Mouse (Mus musculus): Measurements from ENCODE around the gene R3hdml.
A peak's percentile ranks its signal among the peaks of the same experiment; 100 is the strongest.

R3hdml gene

DNA sequence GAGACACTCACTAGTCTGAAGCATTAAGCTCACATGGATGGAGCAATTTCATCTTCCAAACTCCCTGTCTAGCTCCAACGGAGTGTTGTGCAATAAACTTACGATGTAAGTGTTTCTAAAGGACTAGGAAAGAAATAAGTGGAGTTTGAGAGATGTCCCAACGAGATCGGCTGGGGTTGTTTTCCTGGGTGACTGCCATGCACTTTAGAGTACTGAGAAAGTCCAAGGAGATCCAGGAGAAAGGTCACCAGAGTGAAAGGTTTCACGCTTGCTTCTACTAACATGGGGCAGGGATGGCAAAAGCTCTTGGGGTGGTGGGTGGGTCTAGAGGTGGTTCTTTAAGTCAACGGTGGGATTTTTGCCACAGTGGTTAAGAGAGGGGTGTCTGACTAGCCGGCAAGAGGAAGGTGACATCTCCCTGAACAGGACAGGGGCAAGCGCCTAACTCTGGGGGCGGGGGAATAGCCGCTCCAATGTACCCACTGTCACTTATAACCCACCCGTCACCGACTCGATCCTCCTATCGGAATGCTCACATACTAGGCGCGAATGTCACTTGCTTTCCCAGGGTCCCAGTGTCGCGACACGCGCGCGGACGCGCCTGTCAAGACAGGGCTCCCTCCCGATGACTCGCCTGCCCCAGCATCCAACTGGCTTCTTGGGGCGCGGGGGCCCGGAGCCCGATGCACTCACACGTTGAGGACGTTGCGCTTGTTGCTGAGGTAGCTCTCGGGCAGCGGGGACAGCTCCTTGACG is 20.2 kb upstream of the R3hdml start:
- DNase-seq (ENCODE audit: low spot score in 2 of 2), result peak in 1 of 2 experiments; percentile 33

DNA sequence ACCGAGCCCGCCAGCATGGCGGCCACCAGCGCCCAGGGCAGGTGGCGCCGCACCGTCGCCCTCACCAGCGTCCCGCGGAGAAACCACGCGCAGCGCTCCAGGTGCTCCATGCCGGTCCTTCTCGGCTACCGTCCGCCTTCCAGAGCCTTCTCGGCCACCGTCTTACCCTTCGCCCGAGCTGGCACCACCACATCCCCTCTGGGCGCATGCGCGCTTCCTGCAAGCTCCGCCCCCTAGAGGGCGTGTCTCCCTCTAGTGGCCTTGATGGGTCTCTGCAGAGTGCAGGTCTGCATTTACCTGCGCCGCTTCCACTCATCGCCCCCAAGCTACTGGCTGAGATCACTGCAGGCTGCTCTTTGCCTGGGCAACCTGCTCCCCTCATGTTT is 19.7 kb upstream of the R3hdml start, which contains the start of gene Fitm2:
Fitm2 (minus strand) TSS at position 164 of the 386 bp plus-strand sequence.
- peak; percentile 91 to 97 for DNase-seq (ENCODE audit: low spot score in 2 of 2)

GRCm38 (mm10) chr2:163480191-163480825 is 11.8 kb upstream of the R3hdml start:
- DNase-seq (ENCODE audit: low spot score in 2 of 2), result no peak

DNA sequence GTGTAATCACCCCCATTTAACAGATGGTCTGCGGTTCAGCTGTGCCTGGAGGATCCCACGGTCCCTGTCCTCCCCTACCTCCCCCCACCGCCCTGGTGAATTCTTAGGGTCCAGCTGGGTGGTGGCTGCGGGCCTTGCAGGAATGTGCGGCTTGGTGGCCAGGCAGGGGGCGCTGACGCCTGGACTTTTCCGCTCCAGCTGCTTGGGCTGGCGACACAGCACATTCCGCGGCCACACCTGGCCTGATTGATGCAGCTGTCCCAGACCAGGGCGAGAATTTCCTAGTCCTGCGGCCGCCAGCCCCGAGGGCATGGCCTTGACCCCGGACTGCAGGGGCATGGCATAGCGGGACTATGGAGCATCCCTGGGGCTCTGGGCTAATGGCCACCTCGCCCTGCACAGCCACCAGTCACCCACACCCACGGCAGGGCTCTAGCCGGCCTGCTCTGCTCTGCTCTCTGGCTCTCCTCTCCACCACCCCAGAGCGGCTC is 10.5 kb upstream of the R3hdml start:
- DNase-seq (ENCODE audit: low spot score in 2 of 2), result no peak

- no peak for DNase-seq (ENCODE audit: low spot score in 2 of 2)
Measured at GRCm38 (mm10) chr2:163487360-163487759, 4.8 kb upstream of the R3hdml start.

DNA sequence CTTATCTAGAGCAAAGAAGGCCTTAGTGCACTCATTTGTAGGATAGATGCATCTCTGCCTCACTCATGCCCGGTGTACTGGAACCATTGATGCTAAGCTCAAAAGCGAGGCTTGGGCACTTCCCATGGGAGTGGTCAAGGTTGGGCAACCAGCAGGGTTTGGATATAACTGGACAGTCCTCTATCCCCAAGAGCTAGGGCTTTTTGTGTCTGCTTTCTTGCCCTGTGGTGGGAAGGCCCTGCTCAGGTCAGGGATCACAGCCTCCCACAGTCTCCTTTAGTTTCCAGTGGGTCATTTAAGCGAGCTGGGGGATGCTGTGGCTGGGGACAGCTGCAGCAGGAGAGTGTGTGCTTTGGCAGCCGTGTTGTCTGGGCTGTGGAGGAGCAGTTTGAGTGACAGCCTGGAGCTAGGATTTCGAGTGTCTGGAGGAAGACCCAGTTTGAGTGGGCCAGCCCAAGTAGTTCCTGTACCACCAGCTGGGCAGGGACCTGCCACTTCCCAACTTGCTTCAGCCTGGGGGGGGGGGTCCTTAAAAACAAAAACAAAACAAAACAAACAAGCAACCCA is 2.3 kb upstream of the R3hdml start:
- no peak for DNase-seq (ENCODE audit: low spot score in 2 of 2)

DNA sequence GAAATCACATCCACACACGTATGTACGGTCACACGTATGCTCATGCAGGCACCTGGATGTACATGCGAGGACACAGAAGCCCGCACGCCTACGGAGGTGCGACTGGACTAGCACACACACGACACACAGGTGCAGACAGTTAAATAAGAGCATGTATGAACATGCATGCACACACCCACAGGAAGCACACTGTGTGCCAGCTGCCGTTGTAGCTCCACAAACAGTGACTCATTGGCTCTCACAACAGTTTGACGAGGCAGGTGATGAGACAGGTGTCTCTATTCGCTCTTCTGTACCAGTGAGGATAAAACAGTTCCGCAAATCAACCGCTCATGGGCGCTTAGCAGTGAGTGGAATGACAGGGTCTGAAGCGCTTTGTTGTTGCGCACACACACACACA is 1.5 kb upstream of the R3hdml start:
- no peak for DNase-seq (ENCODE audit: low spot score in 2 of 2)

DNA sequence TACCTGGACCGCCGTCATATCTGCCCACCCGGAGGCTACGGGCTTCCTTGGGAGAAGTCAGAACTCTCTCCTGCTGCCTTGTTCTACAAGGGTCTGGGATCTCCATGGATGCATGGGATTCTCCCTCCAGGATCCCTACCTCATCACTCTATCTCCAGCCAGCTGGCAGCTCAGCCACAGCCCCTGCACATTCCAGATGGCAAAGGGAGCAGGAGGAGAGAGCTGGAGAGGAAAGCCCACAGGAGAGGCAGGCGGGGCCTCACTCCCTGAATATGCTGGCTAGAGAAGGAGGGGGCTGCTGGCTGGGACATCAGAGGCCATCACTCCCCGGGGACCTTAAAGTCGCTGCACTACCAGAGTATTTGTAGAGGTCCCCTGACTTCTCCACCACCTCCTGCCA is 767 bp upstream of the R3hdml start:
- DNase-seq (ENCODE audit: low spot score in 2 of 2), result peak in 1 of 2 experiments; percentile 13

DNA sequence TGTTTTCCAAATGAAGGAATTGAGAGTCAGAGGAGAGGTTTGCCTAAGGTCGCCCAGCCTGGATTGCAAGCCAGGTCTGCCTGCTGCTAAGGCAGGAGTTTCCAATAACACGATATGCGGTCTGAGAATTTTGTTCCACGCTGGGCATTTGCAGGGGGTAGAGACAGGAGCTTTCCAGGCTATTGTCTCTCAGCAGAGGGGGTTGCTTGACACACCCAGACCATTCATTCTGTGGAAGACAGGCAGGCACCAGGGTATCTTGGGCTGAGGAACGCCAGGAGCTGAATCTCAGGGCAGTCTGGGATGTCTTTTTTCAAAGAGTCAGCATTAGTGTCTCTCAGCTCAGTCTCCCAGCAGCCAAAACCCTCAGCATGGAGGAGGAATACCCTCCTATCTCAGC is 913 bp downstream of the R3hdml start:
- DNase-seq (ENCODE audit: low spot score in 2 of 2), result no peak

DNA sequence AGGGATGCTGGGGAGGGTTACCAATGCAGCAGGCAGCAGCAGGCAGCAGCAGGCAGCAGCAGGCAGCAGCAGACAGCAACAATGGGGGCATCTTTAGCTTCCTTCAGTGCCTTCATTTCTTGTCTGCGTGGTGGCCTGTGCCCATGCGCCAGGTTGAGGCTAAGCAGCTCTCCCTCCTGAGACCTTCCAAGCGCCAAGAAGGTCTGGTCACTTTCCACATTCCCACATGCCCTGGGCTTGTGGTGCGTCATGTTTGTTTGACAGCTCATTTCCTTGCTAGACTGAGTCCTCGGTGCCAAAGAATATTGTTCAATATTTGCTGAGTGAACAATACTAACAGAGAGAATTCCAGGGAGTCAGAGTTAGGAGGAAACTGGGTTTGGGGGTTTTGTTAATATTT is 1.9 kb downstream of the R3hdml start:
- peak in 1 of 2 experiments; percentile 16 for DNase-seq (ENCODE audit: low spot score in 2 of 2)

- DNase-seq (ENCODE audit: low spot score in 2 of 2), result no peak
Measured at GRCm38 (mm10) chr2:163494456-163494855, 2.3 kb downstream of the R3hdml start.

- DNase-seq (ENCODE audit: low spot score in 2 of 2), result peak in 1 of 2 experiments; percentile 18
Measured at GRCm38 (mm10) chr2:163502219-163502618, 10.1 kb downstream of the R3hdml start.

GRCm38 (mm10) chr2:163503191-163503590 is 11.1 kb downstream of the R3hdml start:
- no peak for DNase-seq (ENCODE audit: low spot score in 2 of 2)

DNA sequence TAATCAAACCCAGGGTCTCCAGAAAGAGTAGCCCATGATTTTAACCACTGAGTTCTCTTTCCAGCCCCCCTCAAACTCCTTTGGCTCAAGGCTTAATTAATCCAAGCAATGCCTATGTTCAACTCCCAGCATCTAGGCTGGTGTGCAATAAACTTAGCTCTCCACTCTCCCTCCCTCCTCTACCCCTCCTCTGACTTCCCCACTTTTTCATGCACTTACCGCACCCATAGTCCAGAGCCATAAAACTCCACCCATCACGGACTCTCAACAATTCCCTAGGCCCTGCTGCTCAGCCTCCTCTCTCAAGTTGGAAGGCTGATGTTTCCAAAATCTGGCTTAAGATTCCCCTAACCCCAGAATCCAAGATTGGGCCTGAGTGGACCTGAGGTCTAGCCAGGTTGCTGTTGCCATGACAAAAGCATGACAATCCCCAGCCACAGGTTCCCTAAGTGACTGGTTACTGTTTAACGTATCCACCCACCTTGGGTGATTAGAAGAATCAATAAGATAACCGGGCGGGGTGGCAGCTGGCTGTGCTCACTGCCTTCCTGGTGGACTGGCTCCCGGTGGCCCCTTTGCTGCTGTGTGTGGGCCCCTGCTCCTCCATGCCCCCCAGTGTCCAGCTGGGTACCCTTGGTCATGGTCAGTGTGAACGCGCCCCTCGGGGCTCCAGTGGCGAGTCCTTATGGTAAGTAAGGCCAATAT is 14.3 kb downstream of the R3hdml start, which contains the start of gene Hnf4a:
Hnf4a (plus strand) TSS at position 509 of the 705 bp plus-strand sequence.
- DNase-seq (ENCODE audit: low spot score in 2 of 2), result no peak

DNA sequence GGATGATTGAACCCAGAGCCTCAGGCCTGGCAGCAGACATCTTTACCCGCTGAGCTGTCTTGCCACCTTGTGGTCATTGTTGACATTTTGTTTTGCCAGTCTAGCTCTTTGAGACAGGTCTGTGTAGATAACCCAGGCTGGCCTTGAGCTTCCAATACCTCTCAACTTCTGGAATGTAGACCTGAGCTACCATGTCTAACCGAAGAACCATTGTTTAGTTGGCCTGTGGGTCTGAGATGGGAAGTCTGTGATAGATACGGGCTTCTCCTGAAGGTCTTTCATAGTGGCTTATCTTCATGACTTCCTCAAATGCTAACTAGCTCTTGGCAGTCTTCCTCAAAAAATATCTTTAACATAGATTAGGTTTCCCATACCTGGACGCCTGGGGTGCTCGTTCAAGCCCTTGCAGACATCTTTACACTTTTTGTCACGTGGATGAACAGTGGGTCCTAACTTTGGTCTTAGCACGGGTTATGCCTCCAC is 33.7 kb downstream of the R3hdml start:
- DNase-seq (ENCODE audit: low spot score in 2 of 2), result no peak

- DNase-seq (ENCODE audit: low spot score in 2 of 2), result no peak
Measured at GRCm38 (mm10) chr2:163527497-163527896, 35.4 kb downstream of the R3hdml start.

DNA sequence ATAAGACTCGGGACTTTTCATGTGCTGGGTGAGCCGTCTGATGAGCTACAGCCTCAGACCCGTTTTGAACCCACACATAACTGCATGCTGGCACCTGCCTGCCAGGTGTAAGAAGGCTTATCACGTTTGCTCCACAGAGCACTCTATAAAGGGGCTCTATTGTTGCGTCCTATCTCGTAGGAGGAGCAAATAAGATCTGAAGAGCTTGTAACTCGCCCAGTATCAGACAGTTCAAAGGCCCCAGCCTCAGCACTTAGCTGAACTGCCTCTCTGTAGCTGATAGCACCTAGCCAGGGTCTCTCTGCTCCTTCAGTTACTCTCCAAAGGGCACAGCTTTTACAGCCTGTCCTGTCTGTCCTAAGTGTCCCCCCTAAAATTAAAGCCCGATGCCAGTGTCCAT is 38.3 kb downstream of the R3hdml start:
- no peak for DNase-seq (ENCODE audit: low spot score in 2 of 2)

DNA sequence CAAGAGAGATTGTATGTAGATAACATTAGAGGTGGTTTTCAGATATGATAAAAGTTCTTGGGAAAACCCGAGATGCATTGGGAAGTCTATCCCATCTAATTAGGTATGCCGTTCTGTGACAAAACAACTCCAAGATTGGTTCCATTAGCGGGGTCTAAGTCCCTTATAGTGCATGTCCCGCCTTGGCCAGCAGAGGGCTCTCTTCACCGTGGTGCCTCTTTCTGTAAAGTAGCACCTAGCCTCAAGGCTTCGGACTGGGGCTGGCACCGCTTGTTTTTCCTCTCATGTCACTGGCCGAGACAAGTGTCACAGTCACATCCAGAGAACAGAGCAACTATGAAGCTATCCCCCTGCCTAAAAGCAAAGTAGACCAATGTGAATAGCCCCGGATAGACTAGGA is 39.8 kb downstream of the R3hdml start:
- peak; percentile 79 to 87 for DNase-seq (ENCODE audit: low spot score in 2 of 2)

- no peak for DNase-seq (ENCODE audit: low spot score in 2 of 2)
Measured at GRCm38 (mm10) chr2:163533226-163533625, 41.1 kb downstream of the R3hdml start.

- peak; percentile 91 to 95 for DNase-seq (ENCODE audit: low spot score in 2 of 2)
Measured at GRCm38 (mm10) chr2:163534958-163535524, 42.9 kb downstream of the R3hdml start.

- no peak for DNase-seq (ENCODE audit: low spot score in 2 of 2)
Measured at GRCm38 (mm10) chr2:163537443-163537842, 45.3 kb downstream of the R3hdml start.

- no peak for DNase-seq (ENCODE audit: low spot score in 2 of 2)
Measured at GRCm38 (mm10) chr2:163538410-163538809, 46.3 kb downstream of the R3hdml start.

All from cerebellum, postnatal 4 days (tissue).